Mouse (Mus musculus): ENCODE measurements around the gene Abcc2.

DNA sequence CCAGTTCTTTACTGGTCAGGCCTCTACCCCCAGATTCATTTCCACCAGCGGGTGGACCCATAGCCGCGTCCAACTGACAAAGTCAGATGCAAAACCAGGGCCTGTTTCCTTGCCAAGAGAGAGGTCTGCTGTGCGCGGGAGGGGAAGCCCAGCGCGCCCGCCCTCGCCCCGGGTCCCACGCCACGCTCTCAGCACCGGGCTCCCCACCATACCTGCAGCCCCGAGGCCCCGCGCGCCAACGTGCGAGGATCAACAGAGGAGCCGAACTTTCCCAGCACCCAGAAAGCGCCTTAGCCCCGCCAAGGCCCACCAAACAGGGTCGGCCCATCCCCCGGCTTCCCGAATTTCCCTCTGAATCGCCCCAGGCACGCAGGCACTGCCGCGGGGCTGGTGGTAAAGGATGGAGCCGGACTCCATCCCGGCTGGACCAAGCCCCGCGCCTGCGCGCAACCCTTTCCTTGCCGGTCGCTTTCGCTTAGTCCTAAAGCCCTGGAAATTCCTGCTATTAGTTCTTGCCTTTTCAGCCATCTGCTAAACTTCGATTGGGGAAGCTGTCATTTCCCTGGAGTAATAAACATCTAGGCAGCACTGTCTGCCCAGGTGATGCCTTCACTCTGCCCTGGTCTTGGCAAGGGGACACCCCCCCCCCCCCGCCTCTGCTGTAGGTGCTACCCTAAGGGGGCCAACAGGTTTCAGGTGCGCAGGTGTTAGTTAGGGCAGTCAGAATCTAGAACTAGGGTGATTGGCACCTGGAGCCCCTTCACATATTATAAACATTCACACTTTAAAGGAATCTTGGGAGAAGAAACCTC lies 97.6 kb downstream of the Abcc2 start:
- no peak for TF ChIP-seq CTCF (IDR thresholded peaks at IDR 0.05; ENCODE audit: insufficient read depth, low read depth, low read length)
- no peak for TF ChIP-seq POLR2A (IDR thresholded peaks at IDR 0.05; ENCODE audit: insufficient read depth, low read depth, low read length)

Measured in olfactory bulb, adult 2 months (tissue).